Mouse (Mus musculus) layer of hippocampus, postnatal 25 days (tissue): Measurements from ENCODE around the gene Cfap43. TPM values are rescaled to one million over a fixed set of nuclear protein-coding genes. Genes with fewer than 3 reads are reported as not detected.
"Not testable (repeated sequence)": the region's sequence is repeated elsewhere in the genome, so short reads cannot be mapped to it uniquely, and the experiment has no call there.

Source experiments
- DNase-seq, 2 experiments: peaks; one replicate each; pipeline ENCODE4 v3.0.0; 2022; ENCODE audit warnings: mixed read lengths in 2 of 2, low spot score in 1 of 2; ENCODE audit errors: extremely low spot score in 1 of 2
- total RNA-seq, 2 experiments: library from RNA; stranded (reverse); gene quantifications; 2 replicates each; pipeline ENCODE4 v1.2.3; 2021

Gene Cfap43
- total RNA-seq, 2 experiments from 2014 or later, result 0.74 to 1.3 TPM

GRCm38 (mm10) chr19:47857957-47858942 lies 60.8 kb downstream of the Cfap43 start:
- no peak for DNase-seq

- peak; percentile 81 to 83 for DNase-seq
These were observed 64.0 kb downstream of the Cfap43 start, which contains the start of gene Gsto1 for GRCm38 (mm10) chr19:47854796-47855783. TSS of gene Gsto1 (plus strand) at chr19:47854970.

- no peak for DNase-seq
These were observed 64.9 kb downstream of the Cfap43 start for GRCm38 (mm10) chr19:47853951-47854795.

- DNase-seq, result no peak
These were observed 66.0 kb downstream of the Cfap43 start for GRCm38 (mm10) chr19:47853053-47853452.

- DNase-seq, result not testable (repeated sequence)
These were observed 67.0 kb downstream of the Cfap43 start for GRCm38 (mm10) chr19:47852131-47852530.

- DNase-seq, result no peak
These were observed 69.4 kb downstream of the Cfap43 start for GRCm38 (mm10) chr19:47849735-47850134.

GRCm38 (mm10) chr19:47841234-47841633 lies 77.9 kb downstream of the Cfap43 start:
- DNase-seq, result not testable (repeated sequence)

- DNase-seq, result no peak
These were observed 81.6 kb downstream of the Cfap43 start for GRCm38 (mm10) chr19:47837527-47837901.

- peak; percentile 37 to 53 for DNase-seq
These were observed 82.2 kb downstream of the Cfap43 start for GRCm38 (mm10) chr19:47836701-47837526.

- DNase-seq, result no peak
These were observed 83.3 kb downstream of the Cfap43 start for GRCm38 (mm10) chr19:47835776-47836175.

GRCm38 (mm10) chr19:47834614-47835013 lies 84.5 kb downstream of the Cfap43 start:
- no peak for DNase-seq

GRCm38 (mm10) chr19:47832316-47832715 lies 86.8 kb downstream of the Cfap43 start:
- no peak for DNase-seq

- DNase-seq, result no peak
These were observed 88.0 kb downstream of the Cfap43 start for GRCm38 (mm10) chr19:47831111-47831510.

- DNase-seq, result no peak
These were observed 89.1 kb downstream of the Cfap43 start for GRCm38 (mm10) chr19:47829913-47830450.

- no peak for DNase-seq
These were observed 95.1 kb downstream of the Cfap43 start for GRCm38 (mm10) chr19:47824026-47824425.

- no peak for DNase-seq
These were observed 96.8 kb downstream of the Cfap43 start for GRCm38 (mm10) chr19:47822143-47822796.

GRCm38 (mm10) chr19:47821494-47821872 lies 97.6 kb downstream of the Cfap43 start:
- DNase-seq, result no peak

GRCm38 (mm10) chr19:47820832-47821493 lies 98.1 kb downstream of the Cfap43 start:
- peak; percentile 62 to 77 for DNase-seq
